Mouse (Mus musculus) neutrophil, adult 5-6 weeks (primary cell): ENCODE results near the gene Tarbp2. TPM values are rescaled to one million over a fixed set of nuclear protein-coding genes. Genes with fewer than 3 reads are reported as not detected.

Experiments used
- ATAC-seq: fragments of 151-379, 151-347 bp; 2 replicates; pipeline ENCODE4 v1.8.0; 2017; ENCODE audit warnings: mild to moderate bottlenecking, moderate TSS enrichment; ENCODE audit not compliant: insufficient number of reproducible peaks, poor library complexity, low FRiP score, severe bottlenecking; ENCODE audit errors: extremely low read depth
- total RNA-seq: library from RNA; stranded (forward); fragments of 200-1000 nt; gene quantifications from 2 replicates; pipeline ENCODE4 v1.2.3, GENCODE M21; 2017

Tarbp2 gene
- total RNA-seq, 1 experiment from 2014 or later = 29.1 TPM

- ATAC-seq = no peak
Observed at GRCm38 (mm10) chr15:102562491-102562890, 44.5 kb downstream of the Tarbp2 start.

DNA sequence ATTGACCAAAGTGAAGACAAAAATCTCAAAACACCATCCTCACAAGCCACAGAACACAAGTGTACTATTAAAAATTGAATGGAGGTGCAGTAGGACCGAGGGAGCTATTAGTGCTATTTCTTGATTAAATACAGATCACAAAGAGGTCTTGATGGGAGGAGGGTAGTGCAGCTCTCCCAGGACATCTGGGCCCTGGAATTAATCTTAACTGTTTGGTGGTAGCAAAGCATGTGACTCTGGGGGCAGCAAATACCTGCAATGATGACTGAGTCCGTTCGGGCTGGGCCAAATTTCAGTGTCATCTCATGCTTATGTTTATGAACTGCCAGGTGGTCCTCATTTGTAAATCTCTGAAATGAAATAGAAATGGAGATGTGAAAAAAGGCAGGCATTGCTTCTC, 45.1 kb downstream of the Tarbp2 start:
- no peak for ATAC-seq

GRCm38 (mm10) chr15:102563681-102564080, 45.7 kb downstream of the Tarbp2 start:
- no peak for ATAC-seq

DNA sequence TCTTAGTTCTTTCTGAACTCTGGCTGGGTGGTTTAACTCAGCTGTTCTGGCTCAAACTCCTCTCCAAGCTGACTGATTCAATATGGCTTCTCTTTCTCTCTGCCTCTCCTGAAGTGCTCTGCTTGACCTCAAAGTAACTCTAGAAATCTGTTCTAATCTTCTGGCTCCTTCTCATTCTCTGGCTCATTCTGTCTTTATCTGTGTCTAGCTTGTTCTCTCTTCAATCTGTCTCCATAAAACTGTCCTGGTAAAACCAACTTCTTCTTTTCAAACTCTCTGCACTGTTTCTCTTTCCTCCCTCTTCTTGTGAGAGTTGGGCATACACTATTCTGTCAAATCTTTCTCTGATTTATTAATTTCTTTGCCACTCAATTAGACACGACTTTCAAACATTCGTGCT, 49.9 kb downstream of the Tarbp2 start:
- ATAC-seq = no peak

DNA sequence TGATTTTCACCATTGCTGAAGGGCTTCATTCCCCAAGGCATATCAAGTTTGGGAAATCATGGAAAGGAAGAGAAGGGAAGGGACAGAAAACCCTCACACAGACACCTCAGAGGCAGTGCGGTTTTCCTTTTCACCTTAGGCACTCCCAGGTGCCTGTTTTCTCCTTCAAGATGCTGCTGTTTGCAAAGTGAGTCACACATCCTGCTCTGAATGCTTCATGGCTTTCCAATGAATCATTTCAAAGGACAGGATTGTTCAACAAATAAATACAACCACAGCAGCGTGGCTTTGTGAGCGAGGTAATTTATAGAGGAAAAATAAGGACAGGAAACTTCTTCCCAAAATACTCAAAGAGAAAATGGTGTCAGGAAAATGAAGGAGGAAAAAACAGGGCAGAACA, 54.1 kb downstream of the Tarbp2 start:
- ATAC-seq = no peak

Other genes starting within 250 kb of the Tarbp2 start
- gene Gm9918, start 247.6 kb upstream of the Tarbp2 start, total RNA-seq = 0.49 TPM in 1 of 2 replicates, not detected in the other
- 21.6 and 22.6 TPM in 2 replicates for gene Mfsd5, start 238.7 kb upstream of the Tarbp2 start, total RNA-seq
- gene Espl1, start 221.9 kb upstream of the Tarbp2 start, total RNA-seq = 1.2 and 6.1 TPM in 2 replicates
- gene Pfdn5, start 192.1 kb upstream of the Tarbp2 start, total RNA-seq = 495 and 562 TPM in 2 replicates
- 44.2 and 56.0 TPM in 2 replicates for gene Myg1, start 186.5 kb upstream of the Tarbp2 start, total RNA-seq
- 46.0 and 50.6 TPM in 2 replicates for gene Aaas, start 167.4 kb upstream of the Tarbp2 start, total RNA-seq
- not detected in 2 replicates for gene Sp7, start 151.0 kb upstream of the Tarbp2 start, total RNA-seq
- gene Sp1, start 112.0 kb upstream of the Tarbp2 start, total RNA-seq = 105 and 109 TPM in 2 replicates
- gene Amhr2, start 72.8 kb upstream of the Tarbp2 start, total RNA-seq = 0.74 and 1.2 TPM in 2 replicates
- gene Prr13, start 59.2 kb upstream of the Tarbp2 start, total RNA-seq = 272 and 296 TPM in 2 replicates
- gene Pcbp2, start 47.7 kb upstream of the Tarbp2 start, total RNA-seq = 144 TPM in 2 replicates
- gene Gm10337, start 14.5 kb upstream of the Tarbp2 start, total RNA-seq = not detected in 2 replicates
- 0.93 and 1.2 TPM in 2 replicates for gene Map3k12, start 1.1 kb upstream of the Tarbp2 start, total RNA-seq
- 1.4 and 6.1 TPM in 2 replicates for gene Npff, start 6.8 kb downstream of the Tarbp2 start, total RNA-seq
- gene Gm28047, start 106.9 kb downstream of the Tarbp2 start, total RNA-seq = not detected in 2 replicates
- 61.0 and 74.3 TPM in 2 replicates for gene Atf7, start 107.3 kb downstream of the Tarbp2 start, total RNA-seq
- 19.3 and 20.7 TPM in 2 replicates for gene Atp5g2, start 154.2 kb downstream of the Tarbp2 start, total RNA-seq
- 73.4 and 97.1 TPM in 2 replicates for gene Calcoco1, start 204.0 kb downstream of the Tarbp2 start, total RNA-seq